Mouse (Mus musculus): ENCODE measurements around the gene Dxo. TPM values are rescaled to one million over a fixed set of nuclear protein-coding genes. Genes with fewer than 3 reads are reported as not detected.

Dxo gene
- polyA plus RNA-seq, 1 experiment from 2014 or later, result 70.8 TPM

- Histone ChIP-seq H3K27ac (no peak overlapping the region), H3K27me3 (peaks cover 20% of the 10 kb centered on the region), H3K36me3 (no peaks in the 10 kb centered on the region), H3K9me3 (no peaks in the 10 kb centered on the region), H3K9ac (replicated peaks) (no peak overlapping the region), H3K4me3 (replicated peaks) (no peak overlapping the region), H3K4me2 (no peak overlapping the region), H3K4me1 (replicated peaks) (0 out of 2 replicates have a peak, but pooled peaks cover 6% of the 10 kb centered on the region)
- WGBS, result 90% methylated on average over 6 of the region's 6 CpGs
- no peak for ATAC-seq (ENCODE audit: insufficient number of reproducible peaks, insufficient read depth, low FRiP score, low TSS enrichment, low read depth)
These were observed 47.9 kb downstream of the Dxo start for GRCm38 (mm10) chr17:34884704-34885103.

GRCm38 (mm10) chr17:34885615-34886014, 48.8 kb downstream of the Dxo start:
- 83% methylated on average over 3 of the region's 3 CpGs for WGBS

GRCm38 (mm10) chr17:34887942-34888341, 51.1 kb downstream of the Dxo start:
- H3K27me3 ChIP-seq, result peaks cover 4% of the 10 kb centered on the region; the same call in 1 of the 2 replicates
- no peak overlapping the region for H3K27ac ChIP-seq
- H3K9me3 ChIP-seq, result no peaks in the 10 kb centered on the region
- 88% methylated on average over 5 of the region's 5 CpGs for WGBS
- no peak for ATAC-seq (ENCODE audit: insufficient number of reproducible peaks, insufficient read depth, low FRiP score, low TSS enrichment, low read depth)
- peaks cover 7% of the 10 kb centered on the region; the same call in 1 of the 2 replicates for H3K4me1 ChIP-seq (replicated peaks)
- H3K36me3 ChIP-seq, result no peaks in the 10 kb centered on the region
- no peak overlapping the region for H3K9ac ChIP-seq (replicated peaks)
- H3K4me2 ChIP-seq, result no peak overlapping the region
- no peak overlapping the region for H3K4me3 ChIP-seq (replicated peaks)

More at GRCm38 (mm10) chr17:34885615-34886014, 48.8 kb downstream of the Dxo start:
- Histone ChIP-seq H3K4me1 (replicated peaks) (0 out of 2 replicates have a peak, but pooled peaks cover 6% of the 10 kb centered on the region), H3K9ac (replicated peaks) (no peak overlapping the region), H3K4me3 (replicated peaks) (no peak overlapping the region), H3K9me3 (no peaks in the 10 kb centered on the region), H3K4me2 (no peak overlapping the region), H3K27ac (no peak overlapping the region), H3K27me3 (peaks cover 20% of the 10 kb centered on the region), H3K36me3 (no peaks in the 10 kb centered on the region)
- ATAC-seq (ENCODE audit: insufficient number of reproducible peaks, insufficient read depth, low FRiP score, low TSS enrichment, low read depth), result no peak

Small RNA genes lying within 50 kb of the gene (microRNA-seq; reads per million reads assigned to microRNA genes)
- gene Mir6970 (0.70 reads per million), gene Mir6971 (1.9 reads per million), gene Mir6972 (not detected)

Other genes with a start within 250 kb of the Dxo start
- gene Gpsm3, start 247.2 kb upstream of the Dxo start, polyA plus RNA-seq (2016; fragmentation: Nextera tagmentation; extraction: Ambion mirVana), result 2.6 and 3.8 TPM in 2 replicates
- 24.6 and 26.6 TPM in 2 replicates for gene Pbx2, start 245.8 kb upstream of the Dxo start, polyA plus RNA-seq (2016; fragmentation: Nextera tagmentation; extraction: Ambion mirVana)
- 2.8 and 3.5 TPM in 2 replicates for gene Ager, start 239.2 kb upstream of the Dxo start, polyA plus RNA-seq (2016; fragmentation: Nextera tagmentation; extraction: Ambion mirVana)
- gene Rnf5, start 233.3 kb upstream of the Dxo start, polyA plus RNA-seq (2016; fragmentation: Nextera tagmentation; extraction: Ambion mirVana), result 143 and 145 TPM in 2 replicates
- gene Agpat1, start 232.8 kb upstream of the Dxo start, polyA plus RNA-seq (2016; fragmentation: Nextera tagmentation; extraction: Ambion mirVana), result 50.5 and 53.4 TPM in 2 replicates
- gene Egfl8, start 221.0 kb upstream of the Dxo start, polyA plus RNA-seq (2016; fragmentation: Nextera tagmentation; extraction: Ambion mirVana), result 3.0 and 3.4 TPM in 2 replicates
- 15.9 and 17.6 TPM in 2 replicates for gene Ppt2, start 208.5 kb upstream of the Dxo start, polyA plus RNA-seq (2016; fragmentation: Nextera tagmentation; extraction: Ambion mirVana)
- gene Prrt1, start 207.5 kb upstream of the Dxo start, polyA plus RNA-seq (2016; fragmentation: Nextera tagmentation; extraction: Ambion mirVana), result 0.20 and 0.28 TPM in 2 replicates
- gene Fkbpl, start 192.3 kb upstream of the Dxo start, polyA plus RNA-seq (2016; fragmentation: Nextera tagmentation; extraction: Ambion mirVana), result 14.0 and 19.5 TPM in 2 replicates
- gene Atf6b, start 189.9 kb upstream of the Dxo start, polyA plus RNA-seq (2016; fragmentation: Nextera tagmentation; extraction: Ambion mirVana), result 94.8 and 103 TPM in 2 replicates
- gene Tnxb, start 166.5 kb upstream of the Dxo start, polyA plus RNA-seq (2016; fragmentation: Nextera tagmentation; extraction: Ambion mirVana), result not detected in 2 replicates
- not detected in 2 replicates for gene C4b, start 93.1 kb upstream of the Dxo start, polyA plus RNA-seq (2016; fragmentation: Nextera tagmentation; extraction: Ambion mirVana)
- not detected in 2 replicates for gene Cyp21a1, start 32.5 kb upstream of the Dxo start, polyA plus RNA-seq (2016; fragmentation: Nextera tagmentation; extraction: Ambion mirVana)
- 24.9 and 26.2 TPM in 2 replicates for gene Stk19, start 74 bp upstream of the Dxo start, polyA plus RNA-seq (2016; fragmentation: Nextera tagmentation; extraction: Ambion mirVana)
- gene Skiv2l, start 13.2 kb downstream of the Dxo start, polyA plus RNA-seq (2016; fragmentation: Nextera tagmentation; extraction: Ambion mirVana), result 58.3 and 65.7 TPM in 2 replicates
- 125 and 134 TPM in 2 replicates for gene Nelfe, start 13.4 kb downstream of the Dxo start, polyA plus RNA-seq (2016; fragmentation: Nextera tagmentation; extraction: Ambion mirVana)
- gene Cfb, start 25.5 kb downstream of the Dxo start, polyA plus RNA-seq (2016; fragmentation: Nextera tagmentation; extraction: Ambion mirVana), result 1.4 and 3.0 TPM in 2 replicates
- 9.3 and 10.8 TPM in 2 replicates for gene Zbtb12, start 42.5 kb downstream of the Dxo start, polyA plus RNA-seq (2016; fragmentation: Nextera tagmentation; extraction: Ambion mirVana)
- 0.18 TPM in 1 of 2 replicates, not detected in the other for gene Gm20547, start 45.0 kb downstream of the Dxo start, polyA plus RNA-seq (2016; fragmentation: Nextera tagmentation; extraction: Ambion mirVana)
- 0.84 and 1.1 TPM in 2 replicates for gene C2, start 61.2 kb downstream of the Dxo start, polyA plus RNA-seq (2016; fragmentation: Nextera tagmentation; extraction: Ambion mirVana)
- gene Ehmt2, start 61.5 kb downstream of the Dxo start, polyA plus RNA-seq (2016; fragmentation: Nextera tagmentation; extraction: Ambion mirVana), result 114 TPM in 2 replicates
- not detected in 2 replicates for gene Slc44a4, start 77.4 kb downstream of the Dxo start, polyA plus RNA-seq (2016; fragmentation: Nextera tagmentation; extraction: Ambion mirVana)
- gene Neu1, start 94.2 kb downstream of the Dxo start, polyA plus RNA-seq (2016; fragmentation: Nextera tagmentation; extraction: Ambion mirVana), result 16.2 and 18.9 TPM in 2 replicates
- gene Hspa1b, start 122.2 kb downstream of the Dxo start, polyA plus RNA-seq (2016; fragmentation: Nextera tagmentation; extraction: Ambion mirVana), result 0.19 TPM in 1 of 2 replicates, not detected in the other
- gene Gm20481, start 132.9 kb downstream of the Dxo start, polyA plus RNA-seq (2016; fragmentation: Nextera tagmentation; extraction: Ambion mirVana), result not detected in 2 replicates
- 1.9 and 2.0 TPM in 2 replicates for gene Hspa1a, start 135.1 kb downstream of the Dxo start, polyA plus RNA-seq (2016; fragmentation: Nextera tagmentation; extraction: Ambion mirVana)
- 1.0 and 1.1 TPM in 2 replicates for gene Hspa1l, start 135.7 kb downstream of the Dxo start, polyA plus RNA-seq (2016; fragmentation: Nextera tagmentation; extraction: Ambion mirVana)
- 222 and 234 TPM in 2 replicates for gene Lsm2, start 144.8 kb downstream of the Dxo start, polyA plus RNA-seq (2016; fragmentation: Nextera tagmentation; extraction: Ambion mirVana)
- gene Vars, start 164.0 kb downstream of the Dxo start, polyA plus RNA-seq (2016; fragmentation: Nextera tagmentation; extraction: Ambion mirVana), result 169 and 171 TPM in 2 replicates
- gene Vwa7, start 179.6 kb downstream of the Dxo start, polyA plus RNA-seq (2016; fragmentation: Nextera tagmentation; extraction: Ambion mirVana), result 0.10 and 0.13 TPM in 2 replicates
- gene Sapcd1, start 191.0 kb downstream of the Dxo start, polyA plus RNA-seq (2016; fragmentation: Nextera tagmentation; extraction: Ambion mirVana), result 3.2 and 3.3 TPM in 2 replicates
- 2.9 and 3.4 TPM in 2 replicates for gene Msh5, start 209.7 kb downstream of the Dxo start, polyA plus RNA-seq (2016; fragmentation: Nextera tagmentation; extraction: Ambion mirVana)
- 194 and 195 TPM in 2 replicates for gene Clic1, start 212.9 kb downstream of the Dxo start, polyA plus RNA-seq (2016; fragmentation: Nextera tagmentation; extraction: Ambion mirVana)
- 489 and 492 TPM in 2 replicates for gene Ddah2, start 222.0 kb downstream of the Dxo start, polyA plus RNA-seq (2016; fragmentation: Nextera tagmentation; extraction: Ambion mirVana)
- not detected in 2 replicates for gene Ly6g6c, start 228.4 kb downstream of the Dxo start, polyA plus RNA-seq (2016; fragmentation: Nextera tagmentation; extraction: Ambion mirVana)
- 0.68 and 0.76 TPM in 2 replicates for gene Mpig6b, start 229.2 kb downstream of the Dxo start, polyA plus RNA-seq (2016; fragmentation: Nextera tagmentation; extraction: Ambion mirVana)
- 1.3 and 2.5 TPM in 2 replicates for gene Ly6g6e, start 239.9 kb downstream of the Dxo start, polyA plus RNA-seq (2016; fragmentation: Nextera tagmentation; extraction: Ambion mirVana)
- 0.68 and 1.0 TPM in 2 replicates for gene Ly6g6d, start 241.0 kb downstream of the Dxo start, polyA plus RNA-seq (2016; fragmentation: Nextera tagmentation; extraction: Ambion mirVana)
- 0.44 and 0.66 TPM in 2 replicates for gene Ly6g6f, start 248.6 kb downstream of the Dxo start, polyA plus RNA-seq (2016; fragmentation: Nextera tagmentation; extraction: Ambion mirVana)